Comparison of ENCODE assay signal across 8 mouse cellular contexts in genomic region chr1:57996133-57996615, GRCm38 (mm10). TPM values are rescaled to one million over a fixed set of nuclear protein-coding genes. Genes with fewer than 3 reads are reported as not detected.
DNase-seq lines count a peak whose midpoint lies in the region; ATAC-seq and TF ChIP-seq lines count a peak whose summit lies in the region.

No protein-coding gene starts in this region.

- H3K4me1 ChIP-seq in lung, embryonic 14.5 days (ENCODE audit: insufficient read depth) = peaks cover 9% of the 10 kb centered on the region
- peaks cover 20% of the 10 kb centered on the region for H3K4me1 ChIP-seq in embryonic facial prominence, embryonic 10.5 days
- peaks cover 12% of the 10 kb centered on the region for H3K4me1 ChIP-seq in midbrain, embryonic 15.5 days

- ATAC-seq in lung, embryonic 14.5 days (ENCODE audit: insufficient read depth) = peak; percentile 70
- ATAC-seq in inflammation-experienced regulatory T-cells, adult 6 months = peak; percentile 56
- peak; percentile 70; the same call in 1 of the 2 replicates for ATAC-seq in midbrain, embryonic 15.5 days (replicated peaks)

- peaks cover 11% of the 10 kb centered on the region for H3K36me3 ChIP-seq in lung, embryonic 14.5 days (ENCODE audit: insufficient read depth)
- peaks cover 25% of the 10 kb centered on the region for H3K36me3 ChIP-seq in embryonic facial prominence, embryonic 10.5 days (replicated peaks)
- no peaks in the 10 kb centered on the region for H3K36me3 ChIP-seq in midbrain, embryonic 15.5 days (replicated peaks)

- H3K9me3 ChIP-seq in lung, embryonic 14.5 days (ENCODE audit: low read depth, low read length) = no peaks in the 10 kb centered on the region
- H3K9me3 ChIP-seq in embryonic facial prominence, embryonic 10.5 days = no peaks in the 10 kb centered on the region
- H3K9me3 ChIP-seq in midbrain, embryonic 15.5 days = no peaks in the 10 kb centered on the region

- peak overlapping the region; percentile 86 for H3K27ac ChIP-seq in lung, embryonic 14.5 days (ENCODE audit: low read depth)
- H3K27ac ChIP-seq in embryonic facial prominence, embryonic 10.5 days (replicated peaks) = peak overlapping the region; percentile 96
- no peak overlapping the region for H3K27ac ChIP-seq in midbrain, embryonic 15.5 days

- DNase-seq in lung, embryonic 14.5 days = no peak
- no peak for DNase-seq in lung, adult 18-20 months
- no peak for DNase-seq in embryonic facial prominence, embryonic 10.5 days (ENCODE audit: low spot score)
- no peak for DNase-seq in gastrocnemius, postnatal 25 days
- DNase-seq in retina, postnatal 1 day = no peak
- DNase-seq in layer of hippocampus, adult 18-20 months (ENCODE audit: low spot score in 2 of 2) = no peak

- WGBS in lung, embryonic 14.5 days = under 1% methylated on average over 29 of the region's 29 CpGs
- WGBS in embryonic facial prominence, embryonic 10.5 days = under 1% methylated on average over 29 of the region's 29 CpGs
- WGBS in midbrain, embryonic 15.5 days = under 1% methylated on average over 29 of the region's 29 CpGs

- TF ChIP-seq CTCF in lung, embryonic 14.5 days (IDR thresholded peaks at IDR 0.05; ENCODE audit: low read depth) = no peak

- H3K4me3 ChIP-seq in lung, embryonic 14.5 days (ENCODE audit: low read depth, low read length) = peak overlapping the region; percentile 85
- H3K4me3 ChIP-seq in embryonic facial prominence, embryonic 10.5 days = peak overlapping the region; percentile 93
- H3K4me3 ChIP-seq in midbrain, embryonic 15.5 days = peak overlapping the region; percentile 73

- peak overlapping the region; percentile 84 for H3K9ac ChIP-seq in lung, embryonic 14.5 days
- peak overlapping the region; percentile 47 for H3K9ac ChIP-seq in midbrain, embryonic 15.5 days

- peak overlapping the region; percentile 74 for H3K4me2 ChIP-seq in lung, embryonic 14.5 days
- peak overlapping the region; percentile 83 for H3K4me2 ChIP-seq in midbrain, embryonic 15.5 days

- H3K27me3 ChIP-seq in lung, embryonic 14.5 days (ENCODE audit: insufficient read depth, low read length) = no peaks in the 10 kb centered on the region
- no peaks in the 10 kb centered on the region for H3K27me3 ChIP-seq in embryonic facial prominence, embryonic 10.5 days (replicated peaks; ENCODE audit: low read depth, poor library complexity, severe bottlenecking)
- no peaks in the 10 kb centered on the region for H3K27me3 ChIP-seq in midbrain, embryonic 15.5 days (replicated peaks)

RNA-seq across cellular contexts. Expression of gene Sgo2a, which starts 0.4 kb away (rescaled TPM):
- polyA plus RNA-seq in lung, embryonic 14.5 days (2014; fragmentation: Nextera tagmentation; extraction: Ambion mirVana) = 27.1 and 28.8 TPM in 2 replicates
- 20.9 and 22.4 TPM in 2 replicates for polyA plus RNA-seq in embryonic facial prominence, embryonic 10.5 days (2016; fragmentation: Nextera tagmentation; extraction: Ambion mirVana)
- 1 to 10 TPM in 2 of 3 experiments, under 1 TPM in 1; 0.62 to 9.3 (median 1.6) TPM for polyA plus RNA-seq in inflammation-experienced regulatory T-cells, adult 6 months (2017; shearing (Covaris generic))
- 2.7 and 2.8 TPM in 2 replicates for polyA plus RNA-seq in midbrain, embryonic 15.5 days (2015; fragmentation: Nextera tagmentation; extraction: Ambion mirVana)
- total RNA-seq in gastrocnemius, postnatal 25 days (2021) = under 1 TPM; 0.38 to 0.43 TPM
- under 1 TPM; 0.18 to 0.22 TPM for total RNA-seq in layer of hippocampus, adult 18-20 months (2021)

RNA-seq across cellular contexts. Expression of gene Kctd18, which starts 22.6 kb away (rescaled TPM):
- 17.2 and 18.4 TPM in 2 replicates for polyA plus RNA-seq in lung, embryonic 14.5 days (2014; fragmentation: Nextera tagmentation; extraction: Ambion mirVana)
- 17.3 and 18.0 TPM in 2 replicates for polyA plus RNA-seq in embryonic facial prominence, embryonic 10.5 days (2016; fragmentation: Nextera tagmentation; extraction: Ambion mirVana)
- 10 to 100 TPM; 22.6 to 27.9 (median 25.0) TPM for polyA plus RNA-seq in inflammation-experienced regulatory T-cells, adult 6 months (2017; shearing (Covaris generic))
- polyA plus RNA-seq in midbrain, embryonic 15.5 days (2015; fragmentation: Nextera tagmentation; extraction: Ambion mirVana) = 28.9 and 29.7 TPM in 2 replicates
- 1 to 10 TPM; 4.0 to 4.4 TPM for total RNA-seq in gastrocnemius, postnatal 25 days (2021)
- 10 to 100 TPM; 15.7 to 17.5 TPM for total RNA-seq in layer of hippocampus, adult 18-20 months (2021)

RNA-seq across cellular contexts. Expression of gene Aox1, which starts 33.6 kb away (rescaled TPM):
- polyA plus RNA-seq in lung, embryonic 14.5 days (2014; fragmentation: Nextera tagmentation; extraction: Ambion mirVana) = 0.41 and 0.72 TPM in 2 replicates
- 0.09 and 0.11 TPM in 2 replicates for polyA plus RNA-seq in embryonic facial prominence, embryonic 10.5 days (2016; fragmentation: Nextera tagmentation; extraction: Ambion mirVana)
- polyA plus RNA-seq in inflammation-experienced regulatory T-cells, adult 6 months (2017; shearing (Covaris generic)) = not detected
- 0.20 and 0.26 TPM in 2 replicates for polyA plus RNA-seq in midbrain, embryonic 15.5 days (2015; fragmentation: Nextera tagmentation; extraction: Ambion mirVana)
- 10 to 100 TPM in 1 of 2 experiments, 1 to 10 TPM in 1; 4.6 to 12.1 TPM for total RNA-seq in gastrocnemius, postnatal 25 days (2021)
- total RNA-seq in layer of hippocampus, adult 18-20 months (2021) = 1 to 10 TPM; 3.8 to 4.3 TPM
